Mouse (Mus musculus): ENCODE results near the gene Ccdc9b.

GRCm38 (mm10) chr2:118709655-118710221 is 52.7 kb downstream of the Ccdc9b start:
- TF ChIP-seq CTCF (IDR thresholded peaks at IDR 0.05; ENCODE audit: extremely low read depth, insufficient read depth, low read length) (no peak), POLR2A (IDR thresholded peaks at IDR 0.05; ENCODE audit: extremely low read depth, insufficient read depth, low read length) (no peak)

All from cortical plate, adult 2 months (tissue).